Mouse (Mus musculus): ENCODE results near the gene Sumo2. TPM values are rescaled to one million over a fixed set of nuclear protein-coding genes. Genes with fewer than 3 reads are reported as not detected.
A peak's percentile ranks its signal among the peaks of the same experiment; 100 is the strongest.
"Not testable (repeated sequence)": the region's sequence is repeated elsewhere in the genome, so short reads cannot be mapped to it uniquely, and the experiment has no call there.

The Sumo2 gene
- total RNA-seq, 1 experiment: 579 TPM

DNA sequence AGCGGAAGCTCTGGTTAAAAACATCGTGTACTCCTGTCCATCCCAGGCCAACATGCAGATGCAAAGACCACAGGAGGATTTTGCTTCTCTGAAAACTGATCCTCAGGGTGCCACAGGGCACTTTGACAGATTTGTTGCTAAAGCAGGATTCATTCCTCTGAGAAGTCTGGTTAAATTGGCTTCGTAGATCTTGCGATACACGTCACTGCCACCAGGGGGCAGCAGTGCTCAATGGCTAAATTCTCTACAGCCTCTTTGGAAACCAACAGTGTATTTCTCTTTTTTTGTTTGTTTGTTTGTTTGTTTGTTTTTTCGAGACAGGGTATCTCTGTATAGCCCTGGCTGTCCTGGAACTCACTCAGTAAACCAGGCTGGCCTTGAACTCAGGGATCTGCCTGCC, 52.4 kb downstream of the Sumo2 start:
- H3K9ac ChIP-seq (ENCODE audit: insufficient read depth, low read depth, low read length, poor library complexity, severe bottlenecking): no peak overlapping the region
- H3K36me3 ChIP-seq (ENCODE audit: control insufficient read depth, insufficient read depth, low read length, poor library complexity, severe bottlenecking): no peaks in the 10 kb centered on the region
- DNase-seq (ENCODE audit: low read depth, low spot score): peak; percentile 68
- no peak for TF ChIP-seq ZC3H11A (IDR thresholded peaks at IDR 0.05; ENCODE audit: borderline replicate concordance, low read depth, low read length)
- TF ChIP-seq CHD2 (IDR thresholded peaks at IDR 0.05; ENCODE audit: low read depth, low read length): no peak
- no peak for TF ChIP-seq MAFK (IDR thresholded peaks at IDR 0.05; ENCODE audit: insufficient read depth, low read depth, low read length)
- no peak for TF ChIP-seq HCFC1 (IDR thresholded peaks at IDR 0.05; ENCODE audit: borderline replicate concordance, insufficient read depth, low read length)
- no peak for TF ChIP-seq ZNF384 (IDR thresholded peaks at IDR 0.05; ENCODE audit: low read depth, low read length)
- in situ Hi-C loops (cut with MboI; ENCODE audit: low sequenced_read_pairs in 2 of 2, unreplicated experiment in 2 of 2): no loop called here
- H3K27ac ChIP-seq (ENCODE audit: insufficient read depth, low read depth, low read length, poor library complexity, severe bottlenecking): no peak overlapping the region
- H3K4me1 ChIP-seq (ENCODE audit: control insufficient read depth in 2 of 2, insufficient read depth in 2 of 2, low read length in 2 of 2, poor library complexity in 1 of 2): peaks cover 0 to 4% of the 10 kb centered on the region in 2 experiments; a peak in 1 of 4 replicates
- H3K9me3 ChIP-seq (ENCODE audit: control insufficient read depth, insufficient read depth, low read depth, low read length): no peaks in the 10 kb centered on the region
- no peak overlapping the region for H3K4me3 ChIP-seq (ENCODE audit: insufficient read depth in 1 of 2, low read depth in 1 of 2, low read length in 2 of 2, poor library complexity in 1 of 2, severe bottlenecking in 1 of 2)

DNA sequence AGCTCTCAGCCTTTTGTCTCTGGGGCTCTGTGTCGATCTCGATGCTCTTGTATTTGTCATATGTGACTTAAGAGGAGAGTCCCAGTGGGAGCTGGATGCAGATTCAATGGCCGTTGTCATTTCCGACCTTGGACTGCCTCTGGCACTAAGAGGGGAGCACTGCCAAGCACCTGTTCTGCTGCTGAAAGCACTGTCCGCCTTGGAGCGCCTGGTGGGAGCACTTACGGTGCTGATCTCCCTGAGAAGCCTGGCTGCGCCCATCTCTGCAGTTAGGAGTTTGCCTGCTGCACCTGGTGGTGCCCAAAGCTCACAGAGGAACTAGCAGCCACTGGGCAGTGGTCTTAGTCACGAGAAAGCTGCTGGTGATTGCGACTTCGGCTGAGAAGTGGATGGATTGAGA, 52.8 kb downstream of the Sumo2 start:
- in situ Hi-C loops (cut with MboI; ENCODE audit: low sequenced_read_pairs in 2 of 2, unreplicated experiment in 2 of 2): no loop called here
- Histone ChIP-seq H3K4me3 (ENCODE audit: insufficient read depth in 1 of 2, low read depth in 1 of 2, low read length in 2 of 2, poor library complexity in 1 of 2, severe bottlenecking in 1 of 2) (no peak overlapping the region), H3K36me3 (ENCODE audit: control insufficient read depth, insufficient read depth, low read length, poor library complexity, severe bottlenecking) (no peaks in the 10 kb centered on the region), H3K27ac (ENCODE audit: insufficient read depth, low read depth, low read length, poor library complexity, severe bottlenecking) (no peak overlapping the region), H3K9me3 (ENCODE audit: control insufficient read depth, insufficient read depth, low read depth, low read length) (no peaks in the 10 kb centered on the region), H3K4me1 (ENCODE audit: control insufficient read depth in 2 of 2, insufficient read depth in 2 of 2, low read length in 2 of 2, poor library complexity in 1 of 2) (peaks cover 0 to 4% of the 10 kb centered on the region in 2 experiments; a peak in 1 of 4 replicates), H3K9ac (ENCODE audit: insufficient read depth, low read depth, low read length, poor library complexity, severe bottlenecking) (no peak overlapping the region)
- TF ChIP-seq CHD2 (IDR thresholded peaks at IDR 0.05; ENCODE audit: low read depth, low read length) (no peak), ZNF384 (IDR thresholded peaks at IDR 0.05; ENCODE audit: low read depth, low read length) (no peak), ZC3H11A (IDR thresholded peaks at IDR 0.05; ENCODE audit: borderline replicate concordance, low read depth, low read length) (no peak), HCFC1 (IDR thresholded peaks at IDR 0.05; ENCODE audit: borderline replicate concordance, insufficient read depth, low read length) (no peak), MAFK (IDR thresholded peaks at IDR 0.05; ENCODE audit: insufficient read depth, low read depth, low read length) (no peak)
- DNase-seq (ENCODE audit: low read depth, low spot score): no peak

DNA sequence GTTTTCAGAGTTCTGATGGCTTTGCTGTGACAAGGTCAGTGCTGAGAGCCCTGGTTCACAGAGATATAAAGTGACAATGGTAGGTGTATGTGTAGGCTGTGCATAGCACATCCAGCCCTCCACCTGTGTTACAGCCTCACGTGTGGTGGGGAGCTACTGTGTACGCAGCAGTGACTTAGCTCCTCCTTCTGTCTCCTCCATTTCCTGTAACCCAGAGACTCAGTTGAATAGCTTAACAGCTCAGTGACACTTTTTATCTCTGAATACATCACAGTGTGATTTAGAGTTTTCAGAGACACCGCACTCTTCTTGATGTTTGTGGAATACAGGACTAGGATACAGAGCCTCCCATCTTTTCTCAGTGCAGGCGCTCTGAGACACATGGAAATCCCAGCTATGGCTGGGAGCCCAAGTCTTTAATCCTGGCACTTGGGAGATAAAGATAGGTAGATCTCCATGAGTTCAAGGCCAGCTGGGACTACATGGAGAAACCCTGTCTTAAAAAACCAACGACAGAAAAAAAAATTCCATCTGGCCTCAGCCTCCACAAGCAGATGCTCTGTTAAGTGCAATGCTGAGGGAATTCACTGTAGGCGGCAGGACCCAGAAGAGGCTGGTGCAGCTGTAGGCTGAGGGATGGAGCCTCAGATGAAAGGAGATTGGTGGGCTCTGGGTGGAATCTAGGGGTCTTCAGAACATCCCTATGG, 54.4 kb downstream of the Sumo2 start:
- no peak for TF ChIP-seq HCFC1 (IDR thresholded peaks at IDR 0.05; ENCODE audit: borderline replicate concordance, insufficient read depth, low read length)
- no peak for TF ChIP-seq ZNF384 (IDR thresholded peaks at IDR 0.05; ENCODE audit: low read depth, low read length)
- TF ChIP-seq MAFK (IDR thresholded peaks at IDR 0.05; ENCODE audit: insufficient read depth, low read depth, low read length): no peak
- no peak for TF ChIP-seq CHD2 (IDR thresholded peaks at IDR 0.05; ENCODE audit: low read depth, low read length)
- H3K4me3 ChIP-seq (ENCODE audit: insufficient read depth in 1 of 2, low read depth in 1 of 2, low read length in 2 of 2, poor library complexity in 1 of 2, severe bottlenecking in 1 of 2): no peak overlapping the region
- DNase-seq (ENCODE audit: low read depth, low spot score): no peak
- H3K9ac ChIP-seq (ENCODE audit: insufficient read depth, low read depth, low read length, poor library complexity, severe bottlenecking): no peak overlapping the region
- H3K27ac ChIP-seq (ENCODE audit: insufficient read depth, low read depth, low read length, poor library complexity, severe bottlenecking): no peak overlapping the region
- H3K36me3 ChIP-seq (ENCODE audit: control insufficient read depth, insufficient read depth, low read length, poor library complexity, severe bottlenecking): no peaks in the 10 kb centered on the region
- peaks cover 0 to 4% of the 10 kb centered on the region in 2 experiments; a peak in 1 of 4 replicates for H3K4me1 ChIP-seq (ENCODE audit: control insufficient read depth in 2 of 2, insufficient read depth in 2 of 2, low read length in 2 of 2, poor library complexity in 1 of 2)
- H3K9me3 ChIP-seq (ENCODE audit: control insufficient read depth, insufficient read depth, low read depth, low read length): no peaks in the 10 kb centered on the region
- in situ Hi-C loops (cut with MboI; ENCODE audit: low sequenced_read_pairs in 2 of 2, unreplicated experiment in 2 of 2): no loop called here

DNA sequence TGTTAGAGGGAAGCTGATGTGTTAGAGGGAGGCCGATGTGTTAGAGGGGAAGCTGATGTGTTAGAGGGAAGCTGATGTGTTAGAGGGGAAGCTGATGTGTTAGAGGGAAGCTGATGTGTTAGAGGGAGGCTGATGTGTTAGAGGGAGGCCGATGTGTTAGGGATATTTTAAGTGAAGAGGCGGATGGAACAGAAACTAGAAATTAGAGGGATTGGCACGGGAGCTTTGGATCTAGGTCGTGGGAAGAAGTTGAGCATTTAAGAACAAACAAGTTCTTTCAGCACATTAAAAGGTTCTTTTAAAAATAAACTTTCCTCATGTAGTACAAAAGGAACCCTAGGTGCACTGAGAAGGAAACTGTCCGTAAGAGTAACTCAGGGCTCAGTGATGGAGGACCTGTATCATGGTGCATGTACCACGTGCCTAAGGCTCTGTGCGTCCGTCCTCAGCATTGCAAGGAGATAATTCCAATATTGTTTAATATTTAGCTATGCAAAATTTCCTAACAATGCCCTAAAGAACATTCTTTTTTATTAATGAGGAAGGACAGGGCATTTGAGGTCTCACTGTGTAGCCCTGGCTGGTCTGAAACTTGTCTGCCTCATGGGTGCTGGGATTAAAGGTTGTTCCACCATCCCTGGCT, 57.7 kb downstream of the Sumo2 start:
- peaks cover 4 to 11% of the 10 kb centered on the region in 2 experiments; a peak in 3 of 4 replicates for H3K4me1 ChIP-seq (ENCODE audit: control insufficient read depth in 2 of 2, insufficient read depth in 2 of 2, low read length in 2 of 2, poor library complexity in 1 of 2)
- TF ChIP-seq HCFC1 (IDR thresholded peaks at IDR 0.05; ENCODE audit: borderline replicate concordance, insufficient read depth, low read length) (no peak), ZNF384 (IDR thresholded peaks at IDR 0.05; ENCODE audit: low read depth, low read length) (no peak), MAFK (IDR thresholded peaks at IDR 0.05; ENCODE audit: insufficient read depth, low read depth, low read length) (no peak)
- no peak overlapping the region for H3K4me3 ChIP-seq (ENCODE audit: insufficient read depth in 1 of 2, low read depth in 1 of 2, low read length in 2 of 2, poor library complexity in 1 of 2, severe bottlenecking in 1 of 2)
- no peaks in the 10 kb centered on the region for H3K9me3 ChIP-seq (ENCODE audit: control insufficient read depth, insufficient read depth, low read depth, low read length)
- no peak overlapping the region for H3K9ac ChIP-seq (ENCODE audit: insufficient read depth, low read depth, low read length, poor library complexity, severe bottlenecking)
- H3K27ac ChIP-seq (ENCODE audit: insufficient read depth, low read depth, low read length, poor library complexity, severe bottlenecking): no peak overlapping the region
- H3K36me3 ChIP-seq (ENCODE audit: control insufficient read depth, insufficient read depth, low read length, poor library complexity, severe bottlenecking): no peaks in the 10 kb centered on the region
- in situ Hi-C loops (cut with MboI; ENCODE audit: low sequenced_read_pairs in 2 of 2, unreplicated experiment in 2 of 2): no loop called here
- DNase-seq (ENCODE audit: low read depth, low spot score): no peak

- H3K36me3 ChIP-seq (ENCODE audit: control insufficient read depth, insufficient read depth, low read length, poor library complexity, severe bottlenecking); H3K9me3 ChIP-seq (ENCODE audit: control insufficient read depth, insufficient read depth, low read depth, low read length); DNase-seq (ENCODE audit: low read depth, low spot score); H3K4me3 ChIP-seq (ENCODE audit: insufficient read depth in 1 of 2, low read depth in 1 of 2, low read length in 2 of 2, poor library complexity in 1 of 2, severe bottlenecking in 1 of 2); H3K27ac ChIP-seq (ENCODE audit: insufficient read depth, low read depth, low read length, poor library complexity, severe bottlenecking); H3K9ac ChIP-seq (ENCODE audit: insufficient read depth, low read depth, low read length, poor library complexity, severe bottlenecking); in situ Hi-C loops (cut with MboI; ENCODE audit: low sequenced_read_pairs in 2 of 2, unreplicated experiment in 2 of 2): not testable (repeated sequence)
- H3K4me1 ChIP-seq (ENCODE audit: control insufficient read depth in 2 of 2, insufficient read depth in 2 of 2, low read length in 2 of 2, poor library complexity in 1 of 2): peaks cover 4 to 18% of the 10 kb centered on the region in 2 experiments; a peak in 3 of 4 replicates
Observed at GRCm38 (mm10) chr11:115477388-115477787, 58.7 kb downstream of the Sumo2 start.

- peaks cover 4 to 22% of the 10 kb centered on the region in 2 experiments; a peak in 3 of 4 replicates for H3K4me1 ChIP-seq (ENCODE audit: control insufficient read depth in 2 of 2, insufficient read depth in 2 of 2, low read length in 2 of 2, poor library complexity in 1 of 2)
- H3K4me3 ChIP-seq (ENCODE audit: insufficient read depth in 1 of 2, low read depth in 1 of 2, low read length in 2 of 2, poor library complexity in 1 of 2, severe bottlenecking in 1 of 2): 0 out of 4 replicates have a peak overlapping the region, but pooled peaks of 1 of the 2 experiments have one; percentile 90
- H3K9ac ChIP-seq (ENCODE audit: insufficient read depth, low read depth, low read length, poor library complexity, severe bottlenecking): not testable (repeated sequence)
Observed at GRCm38 (mm10) chr11:115476630-115477029, 59.4 kb downstream of the Sumo2 start.

More at GRCm38 (mm10) chr11:115476630-115477029, 59.4 kb downstream of the Sumo2 start:
- H3K9me3 ChIP-seq (ENCODE audit: control insufficient read depth, insufficient read depth, low read depth, low read length); in situ Hi-C loops (cut with MboI; ENCODE audit: low sequenced_read_pairs in 2 of 2, unreplicated experiment in 2 of 2); H3K27ac ChIP-seq (ENCODE audit: insufficient read depth, low read depth, low read length, poor library complexity, severe bottlenecking); DNase-seq (ENCODE audit: low read depth, low spot score); H3K36me3 ChIP-seq (ENCODE audit: control insufficient read depth, insufficient read depth, low read length, poor library complexity, severe bottlenecking): not testable (repeated sequence)

Data from ES-E14 (cell line).